Mouse (Mus musculus): ENCODE results near the gene Gcdh.

Gene Gcdh

DNA sequence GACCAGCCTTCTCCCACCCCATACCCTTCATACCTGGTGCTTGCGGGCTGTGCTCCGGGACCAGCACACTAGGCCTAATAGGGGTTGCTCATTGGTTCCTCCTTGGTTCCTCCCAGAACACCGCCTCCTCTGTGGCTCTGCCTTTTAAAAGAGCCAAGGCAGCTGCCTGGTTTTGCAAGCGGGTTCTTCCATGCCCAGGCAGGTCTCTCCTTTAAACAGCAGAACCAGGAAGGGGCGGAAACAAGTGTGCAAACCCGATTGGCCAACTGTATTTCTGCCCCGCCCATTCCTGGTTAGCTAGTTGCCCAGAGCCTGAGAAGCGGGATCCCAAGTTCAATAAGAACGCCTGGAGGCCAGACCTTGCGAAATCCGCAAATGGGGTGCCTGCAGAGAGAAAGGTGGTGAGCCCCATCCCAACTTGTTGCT lies at the start of gene Gcdh:
TSS of gene Gcdh (minus strand) at position 213 of the 426 bp plus-strand sequence.
- in situ Hi-C loops (cut with MseI, MboI) = no loop called here

DNA sequence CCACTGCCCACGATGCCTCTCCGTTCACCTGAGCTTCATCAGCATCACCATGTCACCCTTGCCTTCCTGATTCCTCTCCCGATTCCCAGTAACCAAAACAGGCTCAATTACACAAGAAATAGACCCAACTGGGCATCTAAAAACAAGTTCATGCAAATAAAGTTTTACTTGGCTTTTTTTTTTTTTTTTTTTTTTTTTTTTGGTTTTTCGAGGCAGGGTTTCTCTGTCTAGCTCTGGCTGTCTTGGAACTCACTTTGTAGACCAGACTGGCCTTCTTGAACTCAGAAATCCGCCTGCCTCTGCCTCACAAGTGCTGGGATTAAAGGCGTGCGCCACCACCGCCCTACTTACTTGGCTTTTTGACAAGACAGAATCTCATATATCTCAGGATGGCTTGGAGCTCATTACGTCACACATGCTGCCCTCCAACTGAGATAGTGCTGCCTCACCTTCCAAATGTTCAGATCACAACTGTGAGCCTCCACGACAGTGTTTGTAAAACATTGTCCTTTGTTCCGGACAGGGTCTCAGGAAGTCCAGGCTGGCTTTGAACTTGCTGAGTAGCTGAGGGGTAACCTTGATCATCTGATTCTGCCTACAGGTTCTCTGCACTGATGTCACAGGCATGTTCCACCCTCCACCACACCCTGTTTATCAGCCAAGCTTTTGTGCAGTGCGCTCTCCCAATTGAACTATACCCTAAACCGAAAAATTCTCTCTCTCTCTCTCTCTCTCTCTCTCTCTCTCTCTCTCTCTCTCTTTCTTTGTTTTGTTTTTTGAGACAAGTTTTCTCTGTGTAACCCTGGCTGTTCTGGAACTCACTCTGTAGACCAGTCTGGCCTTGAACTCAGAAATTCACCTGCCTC lies 44.1 kb upstream of the Gcdh start:
- in situ Hi-C loops (cut with MseI, MboI) = no loop called here

DNA sequence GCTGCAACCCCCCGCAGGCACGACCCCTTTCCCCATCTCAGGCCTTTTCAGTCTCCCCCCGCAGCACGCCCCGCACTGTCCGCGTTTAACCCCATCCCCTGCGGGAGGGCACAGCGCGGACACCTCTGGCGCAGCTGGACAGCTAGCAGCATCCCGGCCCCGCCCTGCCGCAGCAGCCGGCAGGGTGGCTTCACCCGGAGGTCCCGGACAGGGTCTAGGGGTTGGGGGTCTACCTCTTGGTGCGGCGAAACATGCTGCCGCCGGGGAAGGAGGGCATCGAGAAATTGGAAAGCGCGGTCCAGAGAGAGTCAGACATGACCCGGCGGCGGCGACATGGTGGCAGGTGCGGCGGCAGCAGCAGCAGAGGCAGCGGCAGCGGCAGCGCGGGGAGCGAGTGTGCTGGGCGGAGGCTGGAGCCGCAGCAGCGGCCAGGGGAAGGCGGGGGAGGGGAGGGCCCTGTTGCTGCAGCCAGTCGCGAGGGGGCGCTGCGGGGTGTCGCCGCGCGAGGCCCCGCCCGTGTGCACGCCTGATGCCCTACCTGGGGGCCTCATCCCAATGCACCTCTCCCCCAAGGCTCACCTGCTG lies 43.3 kb upstream of the Gcdh start, which contains the start of gene Mast1:
TSS of gene Mast1 (minus strand) at position 398 of the 585 bp plus-strand sequence.
- in situ Hi-C loops (cut with MseI, MboI) = no loop called here

DNA sequence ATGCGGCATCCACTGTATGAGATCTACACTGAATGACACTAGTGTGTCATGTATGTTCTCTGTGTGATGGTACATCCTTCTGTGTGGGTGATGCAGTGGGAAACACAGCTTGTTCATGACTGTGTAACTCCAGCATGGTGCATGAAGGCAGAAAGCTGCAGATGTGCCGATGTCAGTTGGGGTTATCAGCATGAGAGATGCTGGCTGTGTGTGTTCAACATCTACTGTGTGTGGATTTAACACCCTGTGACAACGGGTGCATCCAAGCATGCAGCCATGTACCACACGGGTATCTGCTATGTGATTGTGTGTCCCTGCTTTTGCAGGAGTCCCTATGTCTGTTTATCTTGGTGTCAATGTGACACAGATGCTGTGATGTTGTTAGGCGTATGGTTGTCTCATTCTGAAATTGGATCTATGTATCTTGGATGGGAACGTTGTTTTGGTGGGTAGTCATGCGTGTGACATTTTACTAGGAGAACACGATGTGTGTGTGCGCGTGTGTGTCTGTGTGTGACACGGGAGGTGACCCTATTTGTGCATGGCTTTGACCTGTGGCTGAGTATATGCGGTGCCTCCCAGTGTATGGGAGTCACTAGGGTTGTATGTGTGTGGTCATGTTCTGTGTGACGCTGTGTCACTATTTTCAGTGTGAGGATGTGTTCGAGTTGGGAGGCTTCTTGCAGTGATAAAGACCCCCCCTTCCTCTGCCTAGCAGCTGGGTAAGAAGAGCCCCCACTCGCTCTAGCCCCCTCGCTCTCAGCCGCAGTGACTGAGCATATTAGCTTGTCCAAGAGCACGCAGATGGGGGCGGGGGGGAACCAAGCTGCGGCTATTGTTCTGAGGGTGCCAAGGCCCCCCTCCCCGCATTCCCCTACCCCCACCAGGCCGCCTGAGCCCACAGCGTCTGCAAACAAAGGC lies 42.6 kb upstream of the Gcdh start:
- in situ Hi-C loops (cut with MseI, MboI) = no loop called here

DNA sequence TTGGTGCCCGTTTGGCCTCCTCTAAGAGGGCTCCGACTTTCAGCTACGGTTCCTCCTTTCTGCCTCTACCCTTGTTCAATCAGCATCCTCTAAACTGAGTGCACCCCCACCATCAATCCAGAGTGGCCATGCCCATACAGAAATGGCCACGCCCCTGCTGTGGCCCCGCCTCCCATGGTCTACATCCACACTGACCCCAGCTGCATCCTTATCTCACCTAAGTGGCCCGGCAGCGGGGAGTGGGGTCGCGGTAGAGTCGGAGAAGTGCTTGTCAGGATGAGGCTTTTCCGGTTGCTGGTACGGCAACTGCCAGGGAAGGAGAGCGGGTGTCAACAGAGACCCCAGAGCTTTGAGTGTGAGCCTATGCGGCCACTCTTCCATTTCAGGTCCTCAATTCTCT lies 41.8 kb upstream of the Gcdh start:
- in situ Hi-C loops (cut with MseI, MboI) = no loop called here

DNA sequence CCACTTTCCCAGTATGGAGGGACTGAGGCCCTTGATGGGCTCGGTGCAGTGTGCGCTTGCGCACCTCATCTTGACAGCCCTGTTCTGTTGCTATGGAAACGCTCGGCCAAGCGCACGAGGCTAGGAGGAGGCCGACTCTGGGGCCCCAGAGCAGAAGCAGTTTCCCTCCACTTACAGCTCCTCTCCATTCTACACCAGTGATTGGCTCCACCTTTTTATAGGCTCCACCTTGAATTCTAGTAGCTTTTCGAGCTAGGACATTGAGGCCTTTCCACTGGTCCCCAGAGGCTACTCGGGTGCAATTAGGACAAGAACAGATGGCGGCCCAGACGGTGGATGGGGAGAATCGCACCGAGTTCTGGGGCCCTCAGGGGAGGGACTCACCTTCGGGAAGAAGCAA lies 41.1 kb upstream of the Gcdh start:
- in situ Hi-C loops (cut with MseI, MboI) = no loop called here

DNA sequence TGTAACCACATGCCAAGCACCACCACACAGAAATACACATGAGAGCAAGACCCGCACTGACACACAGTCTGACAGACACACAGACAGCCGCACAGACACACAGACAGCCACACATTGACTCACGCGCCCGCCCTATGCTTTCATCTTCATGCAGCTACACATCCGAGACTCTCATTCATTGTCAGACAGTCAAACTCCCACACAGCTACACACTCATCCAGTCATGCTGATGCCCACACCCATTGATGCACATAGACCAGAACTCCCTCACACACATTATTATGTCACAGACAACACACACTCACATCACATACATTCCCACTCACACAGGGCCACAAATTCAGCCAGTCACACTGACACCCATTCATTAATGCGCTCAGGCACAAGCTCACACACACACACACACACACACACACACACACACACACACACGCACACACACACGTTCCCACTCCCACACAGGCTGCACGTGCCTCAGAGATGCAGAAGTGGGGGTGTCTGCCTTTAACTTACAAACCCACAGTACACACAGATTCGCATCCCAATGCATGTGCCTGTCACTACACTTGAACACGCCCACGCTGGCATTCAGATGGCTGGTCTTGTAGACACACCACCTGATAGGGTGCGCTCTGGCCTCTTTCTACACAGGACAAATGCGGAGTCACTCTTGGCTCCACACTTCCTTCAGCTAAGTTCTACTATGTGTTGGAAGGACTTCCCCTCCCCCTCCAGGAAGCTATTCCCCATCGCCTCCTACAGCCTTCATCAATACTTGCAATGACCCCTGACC lies 40.2 kb upstream of the Gcdh start:
- in situ Hi-C loops (cut with MseI, MboI) = no loop called here

DNA sequence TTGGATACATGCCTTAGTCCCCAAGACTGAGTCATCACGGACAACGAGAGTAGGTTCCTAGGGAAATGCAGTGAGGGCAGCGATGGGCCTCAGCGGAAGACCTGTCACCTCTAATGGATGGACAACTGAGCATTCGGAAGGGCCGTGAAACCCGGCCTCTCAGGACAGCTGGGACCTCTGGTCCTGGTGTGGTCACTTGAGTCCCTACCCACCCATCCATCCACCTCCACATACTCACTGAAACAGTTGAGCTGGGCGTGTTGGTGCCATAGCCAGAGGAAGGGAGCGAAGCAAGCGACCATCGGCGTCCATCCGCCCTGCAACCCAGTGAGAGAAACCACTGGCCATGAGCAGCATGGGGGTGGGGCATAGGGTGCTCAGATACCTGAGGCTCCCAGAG lies 36.9 kb upstream of the Gcdh start:
- in situ Hi-C loops (cut with MseI, MboI) = no loop called here

DNA sequence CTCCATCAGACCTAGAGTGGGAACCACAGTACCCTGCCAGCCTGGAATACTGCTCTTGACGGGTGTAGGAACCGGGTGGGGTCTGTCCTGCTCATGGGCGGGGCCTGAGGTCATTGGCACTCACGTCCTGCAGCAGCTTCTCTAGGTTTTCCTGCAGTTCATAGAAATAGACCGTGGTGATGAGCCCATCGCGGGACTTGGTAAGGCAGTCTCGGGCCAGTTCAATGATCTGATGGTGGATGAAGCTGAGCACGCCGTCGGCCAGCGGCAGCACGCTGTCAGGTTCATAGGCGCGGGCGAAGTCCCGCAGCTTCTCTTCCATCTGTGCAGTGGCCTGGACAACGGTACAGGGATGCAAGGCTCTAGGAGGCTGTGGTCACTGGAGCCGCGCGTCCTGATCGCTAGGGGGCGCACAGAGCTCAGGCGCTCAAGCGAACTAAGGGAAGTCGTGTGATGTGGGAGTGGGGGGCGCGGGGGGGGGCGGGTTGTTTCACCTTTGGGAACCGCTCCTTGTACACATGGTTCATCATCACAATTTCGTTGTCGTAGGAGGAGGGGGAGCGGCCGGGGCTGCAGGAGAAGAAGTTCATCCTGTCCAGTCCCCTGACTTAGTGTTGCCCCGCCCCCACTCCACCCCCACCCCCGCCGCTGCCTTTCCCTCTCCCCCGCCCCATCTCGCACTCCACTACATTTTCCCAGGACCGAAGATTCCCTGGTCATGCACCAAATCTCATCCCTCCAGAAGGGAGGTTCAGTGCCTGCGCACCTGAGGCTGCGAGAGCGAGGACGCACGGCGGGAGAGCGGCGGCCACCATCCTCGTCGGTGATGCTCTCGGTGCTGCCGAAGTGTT lies 35.0 kb upstream of the Gcdh start:
- in situ Hi-C loops (cut with MseI, MboI) = no loop called here

DNA sequence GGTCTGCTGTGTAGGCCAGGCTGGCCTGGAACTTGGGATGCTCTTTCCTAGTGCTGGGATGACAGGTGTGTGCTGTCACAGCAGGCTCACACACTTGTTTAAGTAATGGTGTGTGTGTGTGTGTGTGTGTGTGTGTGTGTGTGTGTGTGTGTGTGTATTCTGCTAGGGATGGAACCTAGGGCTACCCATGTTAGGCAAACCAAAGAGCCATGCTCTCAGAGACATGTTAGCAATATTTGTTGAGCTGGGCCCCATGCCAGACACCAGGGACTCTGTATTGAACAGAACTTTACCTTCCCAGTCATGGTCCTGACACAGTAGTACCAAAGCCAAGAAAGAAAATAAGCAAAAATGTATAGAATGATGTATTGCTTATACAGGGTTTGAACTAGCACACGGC lies 33.8 kb upstream of the Gcdh start:
- in situ Hi-C loops (cut with MseI, MboI) = no loop called here

DNA sequence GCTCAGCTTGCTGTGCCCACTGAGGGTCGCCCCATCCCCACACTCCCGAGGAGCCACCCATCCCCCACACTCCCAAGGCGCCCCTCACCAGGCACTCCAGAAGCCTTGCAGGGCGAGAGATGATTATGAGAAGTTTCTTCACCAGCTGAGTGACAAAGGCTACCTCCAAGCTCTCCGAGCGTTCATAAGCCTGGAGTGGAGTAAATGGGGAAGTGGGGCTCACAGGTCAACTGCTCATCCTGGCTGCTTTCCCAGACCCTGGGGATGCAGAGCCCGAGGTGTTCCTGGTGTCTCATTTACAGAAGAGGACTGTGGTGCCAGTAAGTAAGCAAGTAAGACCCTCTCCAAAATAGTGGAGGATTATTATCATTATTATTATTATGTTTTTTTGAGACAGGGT lies 31.8 kb upstream of the Gcdh start:
- in situ Hi-C loops (cut with MseI, MboI) = no loop called here

DNA sequence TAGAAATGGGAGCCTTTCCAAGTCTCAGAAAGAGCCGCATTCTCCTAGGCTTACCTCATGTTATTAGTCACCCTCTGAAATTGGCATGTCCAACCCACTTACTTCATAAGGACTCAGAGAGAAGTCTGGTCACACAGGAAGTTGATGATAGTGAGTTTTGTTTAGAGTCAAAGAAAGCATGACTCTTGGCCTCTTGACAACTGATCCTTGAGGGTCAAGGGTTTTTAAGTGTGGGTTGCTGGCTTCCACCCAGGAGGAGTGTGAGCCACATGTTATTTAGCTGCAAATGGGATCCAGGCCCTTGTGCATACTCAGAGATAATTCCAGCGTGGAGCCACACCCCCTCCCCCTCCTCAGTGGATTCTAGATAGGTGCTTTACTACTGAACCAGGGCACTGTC lies 27.9 kb upstream of the Gcdh start:
- in situ Hi-C loops (cut with MseI, MboI) = loop anchor here in 1 of 2 experiments (5.0 kb wide), 1 partner anchor 36 kb away; no protein-coding TSS in a partner anchor

DNA sequence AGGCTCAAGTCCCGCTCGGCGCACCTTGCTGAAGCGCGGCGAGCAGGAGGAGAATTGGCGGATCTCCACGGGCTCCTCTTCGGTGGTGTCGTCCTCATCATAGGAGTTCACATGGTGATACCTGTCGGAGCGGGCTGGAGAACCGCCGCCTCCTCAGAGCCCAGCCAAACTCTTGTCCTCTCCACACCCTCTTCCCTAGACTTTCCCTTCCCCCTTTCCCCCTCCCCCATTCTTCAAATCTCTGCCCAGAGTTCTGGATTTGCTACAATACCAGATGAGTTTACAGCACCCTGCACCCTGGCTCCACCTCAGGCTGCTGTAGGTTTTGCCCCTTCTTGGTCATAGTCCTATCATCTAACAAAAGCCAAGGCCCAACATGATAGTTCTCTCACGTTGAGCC lies 24.9 kb upstream of the Gcdh start:
- in situ Hi-C loops (cut with MseI, MboI) = no loop called here

DNA sequence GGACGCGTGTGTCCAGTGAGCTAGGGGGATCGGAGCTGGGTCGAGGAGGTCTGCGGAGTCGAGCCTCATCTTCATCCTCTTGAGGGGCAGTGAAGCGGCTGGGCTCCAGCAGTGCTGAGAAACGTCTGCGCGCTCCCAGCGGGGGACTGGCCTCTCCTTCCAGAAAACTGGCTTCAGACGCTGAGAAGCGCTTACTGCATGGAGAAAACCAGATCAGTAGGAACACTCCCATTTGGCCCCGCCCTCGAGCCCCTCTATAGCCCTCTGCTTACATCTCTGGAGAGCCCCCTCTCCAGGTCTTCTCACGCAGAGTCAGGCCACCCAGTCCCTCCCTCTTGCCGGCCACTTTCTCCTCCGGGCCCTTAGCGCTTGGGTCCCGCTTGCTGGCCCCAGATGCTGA lies 24.1 kb upstream of the Gcdh start:
- in situ Hi-C loops (cut with MseI, MboI) = no loop called here

DNA sequence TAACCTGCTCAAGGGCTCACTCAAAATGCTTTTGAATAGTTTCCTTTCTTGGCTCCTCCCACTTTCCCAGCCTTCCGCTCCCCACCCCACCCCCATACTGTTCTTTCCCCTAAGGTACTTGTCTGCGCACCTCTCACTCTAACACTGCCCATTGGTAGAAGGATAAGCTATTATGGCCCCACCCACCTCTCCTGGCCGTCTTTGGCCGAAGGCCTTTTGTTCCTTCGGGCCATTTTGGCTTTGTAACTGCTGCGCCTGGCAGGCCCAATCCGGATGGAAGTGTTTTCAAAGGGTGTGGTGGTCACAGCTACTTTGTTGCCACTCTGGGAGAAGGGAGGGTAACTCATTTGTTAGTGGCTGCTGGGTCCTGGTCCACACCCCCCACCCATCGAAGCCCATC lies 21.5 kb upstream of the Gcdh start:
- in situ Hi-C loops (cut with MseI, MboI) = no loop called here

DNA sequence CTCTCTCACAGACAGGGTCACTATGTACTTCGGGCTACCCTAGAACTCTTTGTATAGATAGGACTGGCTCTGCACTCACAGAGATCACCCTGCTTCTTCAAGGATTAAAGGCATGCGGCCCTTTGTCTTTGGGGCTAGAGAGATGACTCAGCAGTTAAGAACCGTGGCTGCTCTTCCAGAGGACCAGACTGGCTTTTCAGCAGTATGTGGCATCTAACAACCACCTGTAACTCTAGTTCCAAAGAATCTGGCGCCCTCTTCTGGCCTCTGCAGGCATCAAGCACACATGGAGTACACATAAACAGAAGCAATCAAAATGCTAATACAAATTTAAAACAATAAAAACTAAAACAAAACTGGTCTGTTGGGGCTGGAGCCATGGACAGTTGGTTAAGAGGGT lies 20.2 kb upstream of the Gcdh start:
- in situ Hi-C loops (cut with MseI, MboI) = no loop called here

DNA sequence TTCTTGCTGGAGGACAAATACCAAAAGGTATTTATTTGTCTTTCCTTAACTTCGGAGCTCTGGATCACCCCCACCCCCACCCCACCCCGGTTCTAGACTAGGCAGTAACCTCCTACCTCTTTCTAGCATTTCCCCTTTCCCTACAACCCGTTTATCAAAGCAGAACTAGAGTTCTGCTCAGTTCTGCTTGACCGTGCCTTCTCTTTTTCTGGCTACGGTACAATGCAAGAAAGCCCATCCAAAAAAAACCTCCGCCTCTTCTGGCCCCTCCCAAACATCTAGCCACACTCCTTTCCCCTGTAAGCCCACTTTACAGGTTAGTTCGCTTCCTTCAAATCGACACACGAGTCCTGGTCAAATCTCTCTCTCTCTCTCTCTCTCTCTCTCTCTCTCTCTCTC lies 19.8 kb upstream of the Gcdh start:
- in situ Hi-C loops (cut with MseI, MboI) = no loop called here

DNA sequence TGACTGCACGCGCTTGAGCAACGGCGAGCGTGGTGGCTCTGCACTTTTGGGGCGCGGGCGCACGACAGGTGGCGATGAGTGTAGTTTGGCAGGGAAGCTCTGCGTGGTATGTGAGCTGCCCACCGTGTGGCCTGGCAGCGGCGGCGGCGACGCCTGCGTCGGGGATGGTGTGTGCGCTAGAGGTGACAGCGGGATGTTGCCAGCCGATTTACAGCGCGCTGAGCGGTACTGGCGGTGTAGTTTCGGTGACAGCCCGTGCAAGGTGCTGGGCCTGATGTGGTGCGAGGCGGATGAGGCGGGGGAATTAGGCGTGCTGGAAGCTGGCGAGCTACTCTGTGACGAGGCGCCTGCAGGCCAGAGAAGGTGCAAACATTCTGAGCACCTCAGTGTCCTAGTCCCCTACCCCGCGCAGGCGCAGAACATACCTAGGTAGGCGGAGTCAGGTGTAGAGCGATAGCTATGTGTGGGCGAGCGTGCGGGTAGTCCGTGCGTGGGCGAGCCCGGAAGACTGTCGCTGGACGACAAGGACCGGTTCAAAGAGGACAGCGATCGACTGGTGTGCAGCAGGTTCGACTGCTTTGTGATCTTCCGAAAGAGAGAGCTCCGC lies 19.3 kb upstream of the Gcdh start:
- in situ Hi-C loops (cut with MseI, MboI) = no loop called here

DNA sequence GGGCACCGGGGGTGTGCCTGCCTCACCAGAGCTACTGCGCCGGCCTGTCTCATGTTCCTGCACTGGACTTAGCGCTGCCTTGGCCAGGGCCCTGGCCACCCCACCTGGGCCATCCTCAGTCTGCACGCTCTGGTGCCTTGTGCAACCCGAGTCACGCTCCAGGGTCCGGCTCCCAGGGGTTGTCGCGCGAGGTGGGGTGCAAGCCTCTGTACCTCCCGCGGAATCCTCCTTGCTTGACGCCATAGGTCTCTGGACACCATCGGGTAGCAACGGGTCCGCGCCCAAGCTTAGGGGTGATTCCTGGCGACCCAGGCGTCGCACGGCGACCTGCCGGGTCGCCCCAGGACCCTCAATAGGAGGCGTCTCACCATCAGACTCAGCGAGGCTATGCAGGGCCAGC lies 18.7 kb upstream of the Gcdh start:
- in situ Hi-C loops (cut with MseI, MboI) = no loop called here

DNA sequence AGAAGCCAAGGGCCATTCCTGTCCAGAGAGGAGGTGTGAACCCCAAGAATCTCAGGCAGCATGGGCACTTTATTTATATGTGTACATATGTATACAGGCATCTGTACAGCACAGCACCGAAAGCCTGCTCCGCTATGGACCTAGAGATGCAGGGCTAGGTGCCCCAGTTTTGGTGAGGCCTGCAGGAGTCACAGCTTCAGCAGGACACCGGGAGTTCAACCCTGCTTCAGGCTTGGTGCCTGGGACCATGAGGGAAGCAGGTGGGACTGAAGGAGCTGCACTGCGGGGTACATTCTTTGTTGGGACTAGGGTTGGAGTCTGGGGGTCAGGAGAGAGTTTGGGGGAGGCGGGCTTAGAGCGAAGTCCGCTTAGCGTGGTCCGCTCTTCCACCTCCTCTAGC lies 18.1 kb upstream of the Gcdh start:
- in situ Hi-C loops (cut with MseI, MboI) = no loop called here
